Mouse (Mus musculus) heart, adult 2 months (tissue): Measurements from ENCODE around the gene Olfr1122. TPM values are rescaled to one million over a fixed set of nuclear protein-coding genes. Genes with fewer than 3 reads are reported as not detected.
"Not testable (repeated sequence)": the region's sequence is repeated elsewhere in the genome, so short reads cannot be mapped to it uniquely, and the experiment has no call there.

Source experiments
- DNase-seq, 2 experiments: peaks; one replicate each; pipeline ENCODE4 v3.0.0; 2021
- H3K27ac ChIP-seq: fragments of 200-600 bp; 2 replicates; pipeline ENCODE4 v1.8.1; 2022
- H3K27me3 ChIP-seq: fragments of 200-500 bp; 2 replicates; pipeline ENCODE4 v1.6.1; 2012; ENCODE audit warnings: mild to moderate bottlenecking, low read length, inconsistent platforms, mixed read lengths; ENCODE audit not compliant: control insufficient read depth, insufficient read depth
- H3K36me3 ChIP-seq: fragments of 200-500 bp; 2 replicates; pipeline ENCODE4 v1.6.1; 2012; ENCODE audit warnings: low read length, inconsistent platforms; ENCODE audit not compliant: control insufficient read depth, insufficient read depth
- H3K4me1 ChIP-seq: fragments of 200-500 bp; 2 replicates; pipeline ENCODE4 v1.6.1; 2011; ENCODE audit warnings: low read length; ENCODE audit not compliant: control insufficient read depth, insufficient read depth
- H3K4me3 ChIP-seq: fragments of 200-600 bp; 2 replicates; pipeline ENCODE4 v1.8.1; 2022
- H3K79me2 ChIP-seq: fragments of 200-500 bp; replicated peaks from 2 replicates; pipeline ENCODE4 v1.6.1; 2012; ENCODE audit warnings: mild to moderate bottlenecking, inconsistent platforms, low read length, moderate library complexity, mixed read lengths; ENCODE audit not compliant: control insufficient read depth, insufficient read depth
- H3K9ac ChIP-seq: fragments of 200-500 bp; 2 replicates; pipeline ENCODE4 v1.6.1; 2012; ENCODE audit warnings: low read depth, mild to moderate bottlenecking, control low read depth, inconsistent platforms, low read length, mixed read lengths
- CTCF ChIP-seq: fragments of 200-600 bp; IDR thresholded peaks from 2 replicates; pipeline ENCODE4 v1.8.1; 2022; ENCODE audit warnings: antibody characterized with exemption, mild to moderate bottlenecking, moderate library complexity
- EP300 ChIP-seq: fragments of 200-500 bp; IDR thresholded peaks from 2 replicates; pipeline ENCODE4 v1.6.1; 2011; ENCODE audit warnings: low read depth, low read length, control low read depth; ENCODE audit not compliant: insufficient read depth
- POLR2A ChIP-seq: fragments of 200-500 bp; IDR thresholded peaks from 2 replicates; pipeline ENCODE4 v1.6.1; 2011; ENCODE audit warnings: mild to moderate bottlenecking, low read depth, low read length, control low read depth; ENCODE audit not compliant: insufficient read depth
- whole genome bisulfite sequencing: fragments of 180-500 bp; shearing (Covaris S2); methylation state at CpG from one replicate; pipeline ENCODE4 v1.1.7; 2018; 5-methylcytosine and 5-hydroxymethylcytosine counted together
- intact Hi-C: fragments of 180-260 bp; cut with DNase I; formaldehyde crosslinking; loops from one replicate; pipeline ENCODE4 v1.15.1; 2025
- polyA plus RNA-seq: library from polyadenylated mRNA; depleted of rRNA; stranded (reverse); fragments of >200 nt; gene quantifications from 2 replicates; pipeline ENCODE4 v1.2.3, GENCODE M21; 2012; rRNA removed
- total RNA-seq, 2 experiments: library from RNA; stranded (reverse); gene quantifications; 2 replicates each; pipeline ENCODE4 v1.2.3; 2021

Olfr1122 gene
- total and polyA plus RNA-seq, 3 experiments = not detected

DNA sequence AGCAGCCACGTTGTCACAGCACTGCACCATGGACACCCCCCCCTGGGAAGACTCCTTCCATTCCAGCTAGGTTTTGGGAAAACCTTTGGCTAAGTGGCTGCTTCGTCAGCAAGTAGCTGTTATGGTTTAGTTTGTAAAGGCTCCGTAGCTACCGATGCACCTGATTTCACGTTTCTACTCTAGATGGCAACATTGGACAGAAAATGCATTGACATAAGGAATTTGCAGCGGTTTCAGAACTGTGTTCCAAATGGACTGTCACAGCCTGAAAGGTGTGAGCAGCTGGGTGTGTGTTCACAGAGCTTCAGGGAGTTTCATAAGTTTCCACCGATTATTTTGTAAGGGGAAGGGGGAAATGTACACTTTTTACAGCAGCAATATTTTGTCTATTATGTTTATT lies 9.0 kb downstream of the Olfr1122 start:
- H3K27ac ChIP-seq, DNase-seq, H3K36me3 ChIP-seq, H3K79me2 ChIP-seq, H3K4me1 ChIP-seq, H3K27me3 ChIP-seq, H3K9ac ChIP-seq, intact Hi-C loops, H3K4me3 ChIP-seq: not testable (repeated sequence)
- TF ChIP-seq CTCF = peak; percentile 31
- 70% methylated on average over 7 of the region's 7 CpGs for WGBS

DNA sequence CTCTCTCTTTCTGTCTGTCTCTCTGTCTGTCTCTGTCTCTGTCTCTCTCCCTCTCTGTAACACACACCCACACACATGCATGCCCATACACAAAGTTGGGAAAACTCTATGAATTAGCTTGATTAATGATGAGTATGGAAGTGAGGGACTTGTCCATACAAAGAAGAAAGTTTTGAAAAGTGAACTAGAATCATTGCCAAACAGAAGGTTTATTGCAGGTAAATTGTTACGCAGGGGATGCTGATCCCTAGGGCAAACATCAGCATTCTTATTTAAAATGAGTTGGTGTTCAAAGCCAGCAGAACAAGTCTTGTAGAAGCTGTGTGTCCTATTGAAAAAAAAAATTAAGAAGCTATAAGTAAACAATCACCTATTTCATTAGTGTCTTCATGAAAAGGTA lies 30.7 kb downstream of the Olfr1122 start, which contains the start of gene Olfr1123:
Gene Olfr1123, plus strand, starts transcription at position 301 of the 400 bp plus-strand sequence.
- WGBS = 86% methylated on average over 1 of the region's 1 CpGs
- Histone ChIP-seq H3K27me3 (no peaks in the 10 kb centered on the region), H3K36me3 (no peaks in the 10 kb centered on the region), H3K79me2 (no peaks in the 10 kb centered on the region), H3K27ac (no peak within 1 kb of the TSS), H3K4me3 (no peak within 1 kb of the TSS), H3K4me1 (no peaks in the 10 kb centered on the region), H3K9ac (no peak within 1 kb of the TSS)
- no peak for DNase-seq
- intact Hi-C loops = no loop called here
- TF ChIP-seq EP300 = no peak
- no peak for TF ChIP-seq CTCF
- no peak for TF ChIP-seq POLR2A

DNA sequence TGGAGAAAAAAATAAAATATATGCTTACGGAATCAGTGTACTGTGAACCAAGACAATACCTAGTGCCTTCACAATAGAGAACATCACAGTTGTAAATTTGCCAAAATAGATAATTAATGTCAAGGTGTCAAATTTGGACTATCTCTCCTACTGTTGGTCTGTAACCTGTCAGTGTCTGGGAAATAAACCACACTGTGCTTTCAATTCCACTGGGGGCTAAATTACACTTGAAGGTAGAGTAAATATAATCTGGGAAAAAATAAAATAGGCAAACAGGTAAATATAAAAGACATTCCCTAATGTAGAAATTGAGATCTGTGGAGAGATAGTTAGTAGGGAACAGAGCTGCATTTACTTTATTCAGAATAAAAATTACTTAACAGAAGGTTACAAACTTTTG lies 44.3 kb downstream of the Olfr1122 start, which contains the start of gene Olfr1124:
Gene Olfr1124, plus strand, starts transcription at position 301 of the 400 bp plus-strand sequence.
- Histone ChIP-seq H3K9ac (no peak within 1 kb of the TSS), H3K27ac (no peak within 1 kb of the TSS), H3K27me3 (no peaks in the 10 kb centered on the region), H3K79me2 (no peaks in the 10 kb centered on the region), H3K4me1 (no peaks in the 10 kb centered on the region), H3K36me3 (no peaks in the 10 kb centered on the region), H3K4me3 (no peak within 1 kb of the TSS)
- DNase-seq = no peak
- intact Hi-C loops = no loop called here
- no peak for TF ChIP-seq EP300
- TF ChIP-seq CTCF = no peak
- TF ChIP-seq POLR2A = no peak
- 84% methylated on average over 1 of the region's 1 CpGs for WGBS

DNA sequence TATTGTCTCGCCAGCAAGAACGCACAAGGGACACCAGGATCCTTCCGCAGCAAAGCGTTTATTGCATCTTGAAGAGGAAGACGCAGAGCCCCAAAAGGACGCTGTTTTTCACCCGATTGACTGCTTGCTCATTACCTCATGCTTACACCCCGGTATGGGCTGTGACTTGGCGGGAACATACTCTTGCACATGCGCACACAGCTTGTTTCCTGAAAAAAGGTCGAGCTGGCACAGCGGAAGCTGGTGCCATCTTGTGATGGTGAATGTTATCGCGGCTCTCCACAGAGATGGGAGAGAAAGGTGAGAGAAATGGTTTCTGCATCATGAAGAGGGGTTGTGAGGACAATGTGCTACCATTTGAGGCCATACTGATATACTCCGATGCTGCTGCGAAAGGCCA lies 52.1 kb downstream of the Olfr1122 start:
- Histone ChIP-seq H3K36me3 (no peaks in the 10 kb centered on the region), H3K9ac (no peak overlapping the region), H3K79me2 (no peaks in the 10 kb centered on the region), H3K4me3 (no peak overlapping the region), H3K4me1 (no peaks in the 10 kb centered on the region), H3K27me3 (no peaks in the 10 kb centered on the region), H3K27ac (no peak overlapping the region)
- TF ChIP-seq EP300 = no peak
- no peak for TF ChIP-seq CTCF
- TF ChIP-seq POLR2A = no peak
- WGBS = 88% methylated on average over 16 of the region's 16 CpGs
- DNase-seq = no peak
- intact Hi-C loops = no loop called here

Other genes starting within 250 kb of the Olfr1122 start
- gene Olfr1110, start 245.5 kb upstream of the Olfr1122 start, total RNA-seq = not detected
- not detected in 2 replicates for gene Olfr1110, start 245.5 kb upstream of the Olfr1122 start, polyA plus RNA-seq
- not detected for gene Olfr1111, start 233.2 kb upstream of the Olfr1122 start, total RNA-seq
- gene Olfr1111, start 233.2 kb upstream of the Olfr1122 start, polyA plus RNA-seq = not detected in 2 replicates
- gene Olfr1112, start 198.1 kb upstream of the Olfr1122 start, total RNA-seq = not detected
- not detected in 2 replicates for gene Olfr1112, start 198.1 kb upstream of the Olfr1122 start, polyA plus RNA-seq
- not detected for gene Olfr1113, start 176.9 kb upstream of the Olfr1122 start, total RNA-seq
- not detected in 2 replicates for gene Olfr1113, start 176.9 kb upstream of the Olfr1122 start, polyA plus RNA-seq
- gene Olfr1115, start 137.8 kb upstream of the Olfr1122 start, total RNA-seq = not detected
- gene Olfr1115, start 137.8 kb upstream of the Olfr1122 start, polyA plus RNA-seq = not detected in 2 replicates
- not detected for gene Olfr1116, start 118.3 kb upstream of the Olfr1122 start, total RNA-seq
- not detected in 2 replicates for gene Olfr1116, start 118.3 kb upstream of the Olfr1122 start, polyA plus RNA-seq
- gene Olfr1118, start 78.3 kb upstream of the Olfr1122 start, total RNA-seq = not detected
- gene Olfr1118, start 78.3 kb upstream of the Olfr1122 start, polyA plus RNA-seq = not detected in 2 replicates
- not detected for gene Olfr1120, start 31.0 kb upstream of the Olfr1122 start, total RNA-seq
- gene Olfr1120, start 31.0 kb upstream of the Olfr1122 start, polyA plus RNA-seq = not detected in 2 replicates
- not detected for gene Olfr1121, start 16.0 kb upstream of the Olfr1122 start, total RNA-seq
- not detected in 2 replicates for gene Olfr1121, start 16.0 kb upstream of the Olfr1122 start, polyA plus RNA-seq
- gene Olfr1123, start 30.8 kb downstream of the Olfr1122 start, total RNA-seq = not detected
- gene Olfr1123, start 30.8 kb downstream of the Olfr1122 start, polyA plus RNA-seq = not detected in 2 replicates
- not detected for gene Olfr1124, start 44.4 kb downstream of the Olfr1122 start, total RNA-seq
- gene Olfr1124, start 44.4 kb downstream of the Olfr1122 start, polyA plus RNA-seq = not detected in 2 replicates
- not detected for gene Olfr1126, start 68.1 kb downstream of the Olfr1122 start, total RNA-seq
- gene Olfr1126, start 68.1 kb downstream of the Olfr1122 start, polyA plus RNA-seq = not detected in 2 replicates
- not detected for gene Pramel7, start 111.2 kb downstream of the Olfr1122 start, total RNA-seq
- gene Pramel7, start 111.2 kb downstream of the Olfr1122 start, polyA plus RNA-seq = not detected in 2 replicates
- not detected for gene Pramel6, start 120.7 kb downstream of the Olfr1122 start, total RNA-seq
- not detected in 2 replicates for gene Pramel6, start 120.7 kb downstream of the Olfr1122 start, polyA plus RNA-seq
- gene Olfr153, start 145.9 kb downstream of the Olfr1122 start, total RNA-seq = not detected
- gene Olfr153, start 145.9 kb downstream of the Olfr1122 start, polyA plus RNA-seq = 0.08 TPM in 1 of 2 replicates, not detected in the other
- gene Olfr1128, start 159.7 kb downstream of the Olfr1122 start, total RNA-seq = not detected
- not detected in 2 replicates for gene Olfr1128, start 159.7 kb downstream of the Olfr1122 start, polyA plus RNA-seq
- not detected for gene Olfr1129, start 188.1 kb downstream of the Olfr1122 start, total RNA-seq
- not detected in 2 replicates for gene Olfr1129, start 188.1 kb downstream of the Olfr1122 start, polyA plus RNA-seq
- not detected for gene Olfr1130, start 220.4 kb downstream of the Olfr1122 start, total RNA-seq
- not detected in 2 replicates for gene Olfr1130, start 220.4 kb downstream of the Olfr1122 start, polyA plus RNA-seq
- gene Olfr1131, start 241.3 kb downstream of the Olfr1122 start, total RNA-seq = not detected
- gene Olfr1131, start 241.3 kb downstream of the Olfr1122 start, polyA plus RNA-seq = not detected in 2 replicates